Mouse (Mus musculus) CH12.LX (cell line): ENCODE data around the gene Wdr63. TPM values are rescaled to one million over a fixed set of nuclear protein-coding genes. Genes with fewer than 3 reads are reported as not detected.

Experiments used
- DNase-seq: peaks from one replicate; pipeline ENCODE4 v3.0.0-alpha.2; 2013; ENCODE audit errors: extremely low read depth
- H3K27ac ChIP-seq: 2 replicates; pipeline ENCODE4 v1.5.1; 2012; ENCODE audit warnings: low read depth, mild to moderate bottlenecking, control low read depth, moderate library complexity; ENCODE audit not compliant: insufficient read depth
- H3K27me3 ChIP-seq: replicated peaks from 2 replicates; pipeline ENCODE3; 2012; ENCODE audit warnings: inconsistent platforms
- H3K36me3 ChIP-seq, 2 experiments: replicated peaks in 1 of 2; 2 replicates each; pipeline versions ENCODE3 to v1.6.1; 2012; ENCODE audit warnings: inconsistent platforms in 1 of 2, low read length in 1 of 2, mild to moderate bottlenecking in 1 of 2, mixed read lengths in 1 of 2, moderate library complexity in 1 of 2; ENCODE audit not compliant: control insufficient read depth in 1 of 2, insufficient read depth in 1 of 2
- H3K4me1 ChIP-seq, 2 experiments: 2 replicates each; pipeline ENCODE4 v1.6.1; 2012; ENCODE audit warnings: inconsistent platforms in 1 of 2, moderate library complexity in 1 of 2; ENCODE audit not compliant: insufficient read depth in 2 of 2, control insufficient read depth in 1 of 2
- H3K4me2 ChIP-seq: 2 replicates; pipeline ENCODE4 v1.6.1; 2012; ENCODE audit warnings: low read depth, mild to moderate bottlenecking, control low read depth; ENCODE audit not compliant: poor library complexity, insufficient read depth, severe bottlenecking
- H3K4me3 ChIP-seq, 3 experiments: fragments of 150-350 bp in 1 of 3; sonication (generic) in 1 of 3; replicated peaks in 1 of 3; 2 replicates each; pipeline versions ENCODE3 to v1.5.1; 2011 to 2012; ENCODE audit warnings: low read depth in 2 of 3, low read length in 2 of 3, mild to moderate bottlenecking in 2 of 3, moderate library complexity in 2 of 3, control low read depth in 1 of 3, improper control_type of control experiment in 1 of 3, inconsistent platforms in 1 of 3, mixed read lengths in 1 of 3; ENCODE audit not compliant: poor library complexity in 1 of 3
- H3K79me2 ChIP-seq: replicated peaks from 2 replicates; pipeline ENCODE4 v1.6.1; 2012; ENCODE audit warnings: mild to moderate bottlenecking, moderate library complexity; ENCODE audit not compliant: control insufficient read depth, poor library complexity, insufficient read depth, severe bottlenecking; ENCODE audit errors: extremely low read depth
- H3K9ac ChIP-seq: 2 replicates; pipeline ENCODE4 v1.6.1; 2012; ENCODE audit warnings: low read depth, mild to moderate bottlenecking, control low read depth, moderate library complexity; ENCODE audit not compliant: insufficient read depth
- H3K9me3 ChIP-seq: replicated peaks from 2 replicates; pipeline ENCODE3; 2012; ENCODE audit warnings: low read length, inconsistent platforms, mixed read lengths
- BHLHE40 ChIP-seq: IDR thresholded peaks from 2 replicates; pipeline ENCODE4 v1.6.1; 2011; ENCODE audit warnings: mild to moderate bottlenecking, low read depth, low read length, improper control_type of control experiment
- CHD2 ChIP-seq: IDR thresholded peaks from 2 replicates; pipeline ENCODE4 v1.6.1; 2011; ENCODE audit warnings: low read length, improper control_type of control experiment
- CTCF ChIP-seq, 2 experiments: IDR thresholded peaks in 1 of 2; conservative IDR thresholded peaks in 1 of 2; 2 replicates each; pipeline ENCODE4 v1.5.1; 2011 to 2012; ENCODE audit warnings: low read depth in 2 of 2, low read length in 2 of 2, improper control_type of control experiment in 1 of 2, inconsistent platforms in 1 of 2, mild to moderate bottlenecking in 1 of 2, moderate library complexity in 1 of 2
- E2F4 ChIP-seq: IDR thresholded peaks from 2 replicates; pipeline ENCODE4 v1.6.1; 2011; ENCODE audit warnings: low read depth, low read length, improper control_type of control experiment; ENCODE audit not compliant: insufficient replicate concordance
- ELF1 ChIP-seq: IDR thresholded peaks from 2 replicates; pipeline ENCODE4 v1.6.1; 2014; ENCODE audit warnings: low read depth, mild to moderate bottlenecking, inconsistent platforms, low read length, improper control_type of control experiment
- ETS1 ChIP-seq: conservative IDR thresholded peaks from 2 replicates; pipeline ENCODE4 v1.6.1; 2012; ENCODE audit warnings: low read depth, mild to moderate bottlenecking, inconsistent platforms, low read length, improper control_type of control experiment, moderate library complexity
- GABPA ChIP-seq: IDR thresholded peaks from 2 replicates; pipeline ENCODE4 v1.6.1; 2012; ENCODE audit warnings: low read depth, low read length, improper control_type of control experiment, inconsistent platforms; ENCODE audit not compliant: insufficient replicate concordance
- JUN ChIP-seq: IDR thresholded peaks from 2 replicates; pipeline ENCODE4 v1.6.1; 2011; ENCODE audit warnings: low read depth, mild to moderate bottlenecking, low read length, improper control_type of control experiment, moderate library complexity; ENCODE audit not compliant: insufficient read depth
- KAT2A ChIP-seq: IDR thresholded peaks from 2 replicates; pipeline ENCODE4 v1.6.1; 2012; ENCODE audit warnings: low read length, improper control_type of control experiment, inconsistent platforms; ENCODE audit not compliant: insufficient replicate concordance
- MAFK ChIP-seq: IDR thresholded peaks from 2 replicates; pipeline ENCODE4 v1.6.1; 2011; ENCODE audit warnings: low read length, improper control_type of control experiment; ENCODE audit not compliant: insufficient replicate concordance
- MAZ ChIP-seq: IDR thresholded peaks from 2 replicates; pipeline ENCODE4 v1.6.1; 2012; ENCODE audit warnings: low read depth, mild to moderate bottlenecking, inconsistent platforms, low read length, improper control_type of control experiment, moderate library complexity
- MEF2A ChIP-seq: IDR thresholded peaks from 2 replicates; pipeline ENCODE4 v1.6.1; 2014; ENCODE audit warnings: low read depth, mild to moderate bottlenecking, inconsistent platforms, low read length, improper control_type of control experiment, borderline replicate concordance
- MXI1 ChIP-seq: IDR thresholded peaks from 2 replicates; pipeline ENCODE4 v1.6.1; 2011; ENCODE audit warnings: mild to moderate bottlenecking, low read depth, low read length, improper control_type of control experiment
- MYC ChIP-seq: IDR thresholded peaks from 2 replicates; pipeline ENCODE4 v1.6.1; 2011; ENCODE audit warnings: low read depth, mild to moderate bottlenecking, improper control_type of control experiment, low read length
- NRF1 ChIP-seq: IDR thresholded peaks from 2 replicates; pipeline ENCODE4 v1.6.1; 2014; ENCODE audit warnings: low read depth, mild to moderate bottlenecking, inconsistent platforms, low read length, improper control_type of control experiment, moderate library complexity
- PAX5 ChIP-seq: IDR thresholded peaks from 2 replicates; pipeline ENCODE4 v1.6.1; 2012; ENCODE audit warnings: low read length, inconsistent platforms, mixed read lengths
- POLR2AphosphoS2 ChIP-seq: IDR thresholded peaks from 2 replicates; pipeline ENCODE4 v1.6.1; 2011; ENCODE audit warnings: low read depth, low read length, improper control_type of control experiment
- RAD21 ChIP-seq: IDR thresholded peaks from 2 replicates; pipeline ENCODE4 v1.6.1; 2011; ENCODE audit warnings: low read depth, mild to moderate bottlenecking, low read length, improper control_type of control experiment, moderate library complexity
- TBP ChIP-seq: conservative IDR thresholded peaks from 2 replicates; pipeline ENCODE4 v1.6.1; 2011; ENCODE audit warnings: low read depth, low read length, improper control_type of control experiment
- TCF12 ChIP-seq: IDR thresholded peaks from 2 replicates; pipeline ENCODE4 v1.6.1; 2014; ENCODE audit warnings: low read depth, mild to moderate bottlenecking, inconsistent platforms, low read length, improper control_type of control experiment
- UBTF ChIP-seq: IDR thresholded peaks from 2 replicates; pipeline ENCODE4 v1.6.1; 2012; ENCODE audit warnings: low read depth, mild to moderate bottlenecking, inconsistent platforms, low read length, improper control_type of control experiment, moderate library complexity
- ZMIZ1 ChIP-seq: IDR thresholded peaks from 2 replicates; pipeline ENCODE4 v1.6.1; 2012; ENCODE audit warnings: low read depth, mild to moderate bottlenecking, inconsistent platforms, low read length, improper control_type of control experiment
- ZNF384 ChIP-seq: IDR thresholded peaks from 2 replicates; pipeline ENCODE4 v1.6.1; 2012; ENCODE audit warnings: low read depth, low read length, improper control_type of control experiment, inconsistent platforms
- dilution Hi-C: fragments of 300-500 bp; cut with MboI; formaldehyde crosslinking; loops from 2 replicates; pipeline ENCODE4 v1.14.3; 2020; ENCODE audit warnings: low sequenced_read_pairs; ENCODE audit not compliant: extremely low pct_unique_long_range_greater_than_20kb, extremely low pct_ligation_motif_present
- in situ Hi-C: fragments of 300-500 bp; cut with MboI; formaldehyde crosslinking; loops from 3 replicates; pipeline ENCODE4 v1.14.3; 2019; ENCODE audit warnings: low sequenced_read_pairs, low pct_ligation_motif_present, low pct_unique_long_range_greater_than_20kb, mixed read lengths
- polyA plus RNA-seq: library from polyadenylated mRNA; unstranded; fragments of >175 nt; gene quantifications from 2 replicates; pipeline ENCODE4 v1.2.1, GENCODE M21; 2012; ENCODE audit warnings: low read depth; ENCODE audit not compliant: insufficient read length
- total RNA-seq, 2 experiments: library from RNA; depleted of rRNA; stranded (reverse); fragments of 300-350 nt in 1 of 2; fragments of >200 nt in 1 of 2; gene quantifications; 2 replicates each; pipeline ENCODE4 v1.2.3; 2012 to 2014

Wdr63 gene
- total and polyA plus RNA-seq, 3 experiments = not detected

DNA sequence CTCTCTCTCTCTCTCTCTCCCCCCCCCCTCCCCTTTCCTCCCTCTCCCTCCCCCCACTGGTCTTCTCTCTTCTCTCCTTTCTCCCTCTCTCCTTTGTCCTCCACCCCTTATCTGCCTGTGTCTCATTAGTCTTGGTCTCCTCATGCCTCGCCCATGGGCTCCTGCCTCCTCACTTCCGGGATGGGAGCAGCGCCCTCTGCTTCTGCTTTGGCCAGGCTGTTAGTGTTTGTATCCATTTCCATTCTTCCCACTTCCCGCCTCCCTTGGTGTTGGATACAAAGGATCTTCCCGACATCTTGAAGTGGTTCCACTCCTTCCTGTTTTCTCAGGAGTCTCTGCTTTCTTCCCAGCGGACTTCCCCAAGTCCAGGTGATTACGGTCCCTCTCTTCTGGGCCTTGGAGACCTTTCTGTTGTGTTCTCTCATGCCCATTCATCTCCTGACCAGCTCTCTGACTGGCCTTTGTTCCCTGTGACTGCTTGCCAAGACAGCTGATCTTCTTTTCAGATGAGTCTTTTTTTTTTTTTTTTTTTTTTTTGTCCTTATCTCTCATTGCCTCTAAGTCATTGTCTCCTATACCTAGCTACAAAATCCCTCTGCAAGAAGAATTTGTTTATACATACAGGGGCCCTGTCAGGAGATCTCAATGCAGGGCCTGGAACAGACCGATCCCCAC lies 96.2 kb downstream of the Wdr63 start:
- Histone ChIP-seq H3K4me2 (no peak overlapping the region), H3K36me3 (no peaks in the 10 kb centered on the region), H3K4me3 (no peak overlapping the region), H3K4me1 (peaks cover 3 to 6% of the 10 kb centered on the region in 2 experiments; a peak in 1 of 4 replicates), H3K79me2 (no peaks in the 10 kb centered on the region), H3K9me3 (no peaks in the 10 kb centered on the region), H3K27me3 (no peaks in the 10 kb centered on the region), H3K27ac (no peak overlapping the region), H3K9ac (no peak overlapping the region)
- in situ Hi-C loops (no loop called here), dilution Hi-C loops (no loop called here)
- no peak for TF ChIP-seq ETS1
- TF ChIP-seq MYC = no peak
- peak; percentile 61 for TF ChIP-seq ELF1
- no peak for TF ChIP-seq NRF1
- TF ChIP-seq GABPA = no peak
- TF ChIP-seq KAT2A = no peak
- no peak for TF ChIP-seq RAD21
- no peak for TF ChIP-seq MAZ
- no peak for TF ChIP-seq MAFK
- DNase-seq = no peak

DNA sequence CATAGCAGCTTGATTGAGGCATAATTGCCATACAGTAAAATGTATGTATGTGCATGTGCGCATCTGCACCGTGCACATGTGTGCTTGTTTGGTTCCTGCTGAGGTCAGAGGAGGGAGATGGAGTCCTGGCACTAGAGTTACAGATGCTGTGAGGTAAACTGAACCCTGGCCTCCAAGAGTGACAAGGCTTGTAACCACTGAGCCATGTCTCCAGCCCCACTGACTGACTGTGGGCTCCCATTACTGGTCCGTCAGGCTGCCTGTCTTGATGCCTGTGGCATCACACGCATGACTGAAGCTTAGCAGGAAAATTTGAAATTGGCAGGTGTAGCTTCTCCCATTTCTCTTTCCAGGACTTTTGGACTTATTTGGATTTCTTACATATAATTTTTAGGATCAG lies 97.2 kb downstream of the Wdr63 start:
- in situ Hi-C loops = no loop called here
- no peak for TF ChIP-seq ZNF384
- TF ChIP-seq TCF12 = no peak
- no peak for TF ChIP-seq UBTF
- no peak for TF ChIP-seq CTCF (conservative IDR thresholded peaks at IDR 0.05 in 1 of 2, IDR thresholded peaks at IDR 0.05 in 1 of 2; ENCODE audit: low read depth in 2 of 2, low read length in 2 of 2)
- no peak for TF ChIP-seq GABPA
- no peak for TF ChIP-seq MXI1
- TF ChIP-seq KAT2A = no peak
- no peak for TF ChIP-seq E2F4
- TF ChIP-seq MAFK = no peak
- TF ChIP-seq MEF2A = no peak
- no peak for TF ChIP-seq RAD21
- TF ChIP-seq ZMIZ1 = no peak
- TF ChIP-seq POLR2AphosphoS2 = no peak
- no peak for TF ChIP-seq JUN
- no peak for TF ChIP-seq PAX5
- no peak for TF ChIP-seq ETS1
- TF ChIP-seq CHD2 = no peak
- no peak for TF ChIP-seq TBP
- TF ChIP-seq BHLHE40 = no peak

More for the DNA sequence above, 97.2 kb downstream of the Wdr63 start:
- Histone ChIP-seq H3K27ac (no peak overlapping the region), H3K9ac (no peak overlapping the region), H3K4me1 (peaks cover 3 to 6% of the 10 kb centered on the region in 2 experiments; a peak in 1 of 4 replicates), H3K36me3 (no peaks in the 10 kb centered on the region), H3K4me3 (no peak overlapping the region), H3K27me3 (no peaks in the 10 kb centered on the region), H3K4me2 (no peak overlapping the region), H3K9me3 (no peaks in the 10 kb centered on the region), H3K79me2 (no peaks in the 10 kb centered on the region)
- dilution Hi-C loops = no loop called here
- no peak for DNase-seq
